Mouse (Mus musculus): ENCODE data around the gene Sh3pxd2a.

Sh3pxd2a gene

GRCm38 (mm10) chr19:47270520-47270919, 193.7 kb downstream of the Sh3pxd2a start:
- no peak for DNase-seq (ENCODE audit: low spot score)

DNA sequence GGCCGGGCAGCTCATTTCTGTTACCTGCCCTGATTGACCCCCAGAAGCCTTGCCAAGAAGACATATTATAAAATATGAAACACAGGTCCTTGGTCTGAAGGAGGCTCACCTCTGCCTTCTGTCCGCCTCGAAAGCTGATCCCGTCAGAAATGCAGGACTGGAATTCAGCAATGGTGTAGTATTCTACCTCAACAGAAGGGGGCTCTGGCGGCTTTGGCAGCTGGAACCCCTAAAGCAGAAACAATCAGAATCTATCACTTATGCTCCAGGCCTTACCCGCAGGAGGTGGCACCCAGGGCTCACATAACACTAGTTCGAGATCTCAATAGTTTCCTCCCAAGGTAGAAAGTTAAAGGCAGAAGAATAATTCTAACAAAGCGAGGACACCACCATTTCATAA, 194.5 kb downstream of the Sh3pxd2a start:
- DNase-seq (ENCODE audit: low spot score), result peak; percentile 51

GRCm38 (mm10) chr19:47267066-47267465, 197.1 kb downstream of the Sh3pxd2a start:
- no peak for DNase-seq (ENCODE audit: low spot score)

GRCm38 (mm10) chr19:47266070-47266801, 198.0 kb downstream of the Sh3pxd2a start:
- no peak for DNase-seq (ENCODE audit: low spot score)

DNA sequence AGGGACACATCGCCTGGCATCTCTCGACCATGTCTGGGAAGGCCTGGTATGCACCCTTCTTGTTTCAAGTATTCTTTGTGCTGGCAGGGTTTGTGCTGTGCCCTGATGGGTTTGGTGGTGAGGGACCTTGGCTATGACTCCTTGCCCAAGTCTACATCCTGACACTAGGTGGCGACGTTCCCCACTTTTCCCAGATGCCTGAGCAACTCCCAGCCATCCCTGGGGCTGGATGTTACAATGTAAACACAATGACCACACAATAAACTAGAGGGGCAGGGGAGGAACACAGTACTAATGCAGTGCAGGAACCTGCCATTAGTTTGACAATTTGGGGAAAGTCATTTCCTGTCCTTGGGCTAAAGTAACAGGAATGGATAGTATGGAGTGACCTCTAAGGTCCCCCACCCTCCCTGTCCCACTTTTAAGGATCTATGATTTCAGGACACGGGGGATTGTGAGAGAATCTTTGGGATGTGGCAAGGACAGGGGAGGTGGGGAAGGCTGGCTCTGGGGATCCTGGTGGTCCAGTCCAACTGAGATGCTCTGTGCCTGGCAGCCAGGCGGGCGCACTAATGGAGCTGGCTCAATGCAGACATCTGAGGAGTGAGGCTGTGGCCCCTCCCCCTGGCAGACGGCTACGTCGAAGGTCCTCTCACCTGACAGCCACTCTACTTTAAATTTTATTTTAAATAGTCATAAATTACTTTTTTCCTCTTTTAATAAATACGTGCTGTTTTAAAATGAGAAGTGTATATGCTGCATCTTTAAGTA, 199.7 kb downstream of the Sh3pxd2a start:
- DNase-seq (ENCODE audit: low spot score), result peak; percentile 88

- DNase-seq (ENCODE audit: low spot score), result no peak
Measured at GRCm38 (mm10) chr19:47263621-47264020, 200.6 kb downstream of the Sh3pxd2a start.

DNA sequence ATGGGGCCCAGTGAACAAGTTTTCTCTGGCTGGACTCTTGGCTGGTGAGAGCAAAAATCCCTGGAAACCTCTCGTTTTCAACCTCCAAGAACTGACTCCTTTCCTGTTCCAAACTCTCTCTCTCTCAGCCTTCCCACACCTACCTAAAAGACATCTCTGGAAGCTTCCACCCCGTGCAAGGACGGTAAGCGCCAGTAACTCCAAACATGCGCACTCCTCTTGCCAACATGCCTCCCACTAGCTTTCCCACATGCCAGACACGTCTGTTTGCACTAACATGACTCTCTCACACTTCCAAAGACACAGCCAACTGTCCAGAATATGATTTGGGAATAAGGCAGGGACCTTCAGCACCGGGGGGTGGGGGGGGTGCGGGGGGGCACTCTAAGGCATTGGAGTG, 203.0 kb downstream of the Sh3pxd2a start:
- no peak for DNase-seq (ENCODE audit: low spot score)

GRCm38 (mm10) chr19:47259581-47259980, 204.6 kb downstream of the Sh3pxd2a start:
- DNase-seq (ENCODE audit: low spot score), result peak; percentile 78

DNA sequence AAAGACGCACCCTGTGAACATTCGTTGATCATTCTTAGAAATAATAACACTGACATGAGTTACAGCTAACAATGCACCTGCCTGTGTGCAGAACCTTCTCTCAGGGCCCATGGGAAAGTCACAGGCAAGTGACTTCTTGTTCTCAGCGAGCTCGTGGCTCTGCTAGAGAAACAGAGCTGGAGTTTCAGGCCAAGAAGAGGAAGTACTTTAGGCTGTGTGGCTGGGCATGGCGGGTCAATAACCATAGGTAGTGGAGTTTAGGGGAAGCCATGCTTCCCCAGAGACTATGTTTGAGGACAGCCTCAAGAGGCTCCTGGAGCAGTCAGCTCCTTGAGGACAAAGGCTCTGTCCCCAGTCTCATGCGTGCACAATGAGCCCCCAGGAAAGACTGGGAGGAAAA, 208.3 kb downstream of the Sh3pxd2a start:
- DNase-seq (ENCODE audit: low spot score), result no peak

DNA sequence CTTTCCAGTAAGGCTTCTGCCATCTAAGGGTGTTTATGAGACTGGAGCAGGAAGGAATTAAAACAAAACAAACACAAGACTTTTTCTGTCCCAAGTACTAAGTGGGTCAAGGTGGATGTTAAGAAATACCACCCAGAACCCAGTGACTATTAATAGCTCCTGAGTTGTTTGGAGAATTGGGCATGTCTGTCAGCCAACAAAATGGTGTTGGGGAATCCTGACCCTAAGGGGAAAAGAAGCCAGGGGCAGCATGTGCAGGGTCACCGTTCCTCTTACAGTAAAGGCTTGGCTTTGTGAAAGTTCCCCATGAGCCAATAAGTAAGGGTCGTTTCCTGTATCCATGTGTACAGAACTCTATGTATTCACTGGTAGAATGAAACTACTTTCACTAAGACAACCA, 209.2 kb downstream of the Sh3pxd2a start:
- no peak for DNase-seq (ENCODE audit: low spot score)

DNA sequence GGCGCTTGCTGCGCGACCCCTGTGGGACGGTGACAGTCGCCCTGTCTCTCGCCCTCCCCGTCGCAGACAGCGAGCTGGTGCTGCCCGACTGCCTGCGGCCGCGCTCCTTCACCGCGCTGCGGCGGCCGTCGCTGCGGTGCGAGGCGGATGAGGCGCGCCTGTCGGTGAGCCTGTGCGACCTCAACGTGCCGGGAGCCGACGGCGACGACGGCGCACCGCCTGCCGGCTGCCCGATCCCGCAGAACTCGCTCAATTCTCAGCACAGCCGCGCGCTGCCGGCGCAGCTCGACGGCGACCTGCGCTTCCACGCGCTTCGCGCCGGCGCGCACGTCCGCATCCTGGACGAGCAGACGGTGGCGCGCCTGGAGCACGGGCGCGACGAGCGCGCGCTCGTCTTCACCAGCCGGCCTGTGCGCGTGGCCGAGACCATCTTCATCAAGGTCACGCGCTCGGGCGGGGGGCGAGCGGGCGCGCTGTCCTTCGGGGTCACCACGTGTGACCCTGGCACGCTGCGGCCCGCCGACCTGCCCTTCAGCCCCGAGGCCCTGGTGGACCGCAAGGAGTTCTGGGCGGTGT, 211.1 kb downstream of the Sh3pxd2a start:
- peak; percentile 55 for DNase-seq (ENCODE audit: low spot score)

GRCm38 (mm10) chr19:47250931-47251330, 213.3 kb downstream of the Sh3pxd2a start:
- peak; percentile 17 for DNase-seq (ENCODE audit: low spot score)

- DNase-seq (ENCODE audit: low spot score), result no peak
Measured at GRCm38 (mm10) chr19:47248906-47249568, 215.2 kb downstream of the Sh3pxd2a start.

- no peak for DNase-seq (ENCODE audit: low spot score)
Measured at GRCm38 (mm10) chr19:47248296-47248695, 215.9 kb downstream of the Sh3pxd2a start.

GRCm38 (mm10) chr19:47247791-47248190, 216.4 kb downstream of the Sh3pxd2a start:
- peak; percentile 10 for DNase-seq (ENCODE audit: low spot score)

GRCm38 (mm10) chr19:47245512-47245911, 218.7 kb downstream of the Sh3pxd2a start:
- DNase-seq (ENCODE audit: low spot score), result no peak

GRCm38 (mm10) chr19:47242227-47242626, 222.0 kb downstream of the Sh3pxd2a start:
- DNase-seq (ENCODE audit: low spot score), result no peak

DNA sequence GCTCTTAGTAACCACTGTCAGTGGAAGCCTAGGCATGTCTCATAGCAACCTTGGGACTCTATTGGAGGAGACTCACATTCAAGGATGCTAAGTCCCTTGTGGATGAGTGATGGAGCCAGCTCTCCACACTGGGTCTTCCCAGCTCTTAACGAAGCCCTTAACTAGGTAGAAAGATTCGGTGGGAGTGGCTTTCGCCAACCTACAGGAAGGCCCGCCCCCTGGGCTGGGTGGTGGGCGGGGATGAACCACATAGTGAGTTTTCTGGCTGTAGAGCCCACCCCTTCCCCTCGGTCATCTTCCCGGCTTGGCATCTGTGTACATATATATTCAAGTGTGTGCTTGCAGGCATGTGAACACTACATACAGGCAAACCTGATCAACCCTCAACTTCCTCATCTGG, 223.2 kb downstream of the Sh3pxd2a start:
- DNase-seq (ENCODE audit: low spot score), result no peak

DNA sequence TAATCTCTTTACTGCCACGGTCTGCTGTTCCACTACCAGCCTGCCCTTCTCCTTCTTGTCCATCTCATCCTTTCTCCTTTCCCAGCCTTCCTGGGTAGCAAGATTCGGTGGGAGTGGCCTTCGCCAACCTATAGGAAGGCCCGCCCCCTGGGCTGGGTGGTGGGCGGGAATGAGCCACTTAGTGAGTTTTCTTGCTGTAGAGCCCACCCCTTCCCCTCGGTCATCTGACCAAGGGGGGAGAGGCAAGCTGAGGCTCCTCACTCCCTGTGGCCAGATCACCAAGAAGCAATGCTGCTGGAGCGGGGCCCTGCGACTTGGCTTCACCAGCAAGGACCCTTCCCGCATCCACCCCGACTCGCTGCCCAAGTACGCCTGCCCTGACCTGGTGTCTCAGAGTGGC, 224.1 kb downstream of the Sh3pxd2a start:
- peak; percentile 78 for DNase-seq (ENCODE audit: low spot score)

DNA sequence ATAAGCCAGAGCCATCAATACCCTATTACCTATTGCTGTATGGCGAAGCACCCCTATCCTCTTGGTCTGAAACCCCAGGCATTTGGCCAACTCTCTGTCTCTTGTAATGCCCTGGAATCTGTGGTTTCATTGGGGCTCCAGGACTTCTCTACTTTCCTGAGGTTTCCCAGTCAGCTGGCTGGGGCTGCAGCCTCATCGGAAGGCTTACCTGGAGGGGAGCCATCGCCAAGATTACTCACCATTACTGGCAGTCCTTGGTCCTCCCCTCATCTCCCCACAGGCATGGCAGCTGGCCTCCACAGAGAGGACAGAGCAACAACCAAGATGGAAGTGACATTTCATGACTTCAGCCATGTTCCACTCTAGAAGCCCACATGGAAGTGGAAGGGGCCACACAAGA, 231.1 kb downstream of the Sh3pxd2a start:
- DNase-seq (ENCODE audit: low spot score), result no peak

- no peak for DNase-seq (ENCODE audit: low spot score)
Measured at GRCm38 (mm10) chr19:47232077-47232865, 231.9 kb downstream of the Sh3pxd2a start.

- no peak for DNase-seq (ENCODE audit: low spot score)
Measured at GRCm38 (mm10) chr19:47231389-47231788, 232.8 kb downstream of the Sh3pxd2a start.

All from embryo, embryonic 10 days (tissue).